Mouse (Mus musculus): ENCODE measurements around the gene Anxa6.

- TF ChIP-seq CTCF (IDR thresholded peaks at IDR 0.05; ENCODE audit: extremely low read depth, insufficient read length, insufficient replicate concordance, low read depth, low read length) = no peak
- TF ChIP-seq POLR2A (IDR thresholded peaks at IDR 0.05; ENCODE audit: low read depth, low read length) = no peak
Observed at GRCm38 (mm10) chr11:54962810-54963209, 70.4 kb downstream of the Anxa6 start, which contains the start of gene Tnip1.

Data from small intestine, adult 2 months (tissue).